Mouse (Mus musculus) ES-E14 (cell line): ENCODE results near the gene Gm20741. TPM values are rescaled to one million over a fixed set of nuclear protein-coding genes. Genes with fewer than 3 reads are reported as not detected.

Experiments
- DNase-seq: peaks from one replicate; pipeline ENCODE4 v3.0.0-alpha.2; 2013; ENCODE audit warnings: low read depth, low spot score
- H3K27ac ChIP-seq: 2 replicates; pipeline ENCODE4 v1.5.1; 2012; ENCODE audit warnings: low read depth, mild to moderate bottlenecking, low read length, moderate library complexity, mixed read lengths; ENCODE audit not compliant: poor library complexity, insufficient read depth, severe bottlenecking
- H3K36me3 ChIP-seq: 2 replicates; pipeline ENCODE4 v1.6.1; 2012; ENCODE audit warnings: mild to moderate bottlenecking, low read length, moderate library complexity, mixed read lengths; ENCODE audit not compliant: control insufficient read depth, poor library complexity, insufficient read depth, severe bottlenecking
- H3K4me1 ChIP-seq, 2 experiments: fragments of 150-350 bp in 1 of 2; sonication (generic) in 1 of 2; 2 replicates each; pipeline ENCODE4 v1.6.1; 2012; ENCODE audit warnings: low read length in 2 of 2, mild to moderate bottlenecking in 1 of 2, mixed read lengths in 1 of 2; ENCODE audit not compliant: control insufficient read depth in 2 of 2, insufficient read depth in 2 of 2, poor library complexity in 1 of 2
- H3K4me3 ChIP-seq, 2 experiments: fragments of 150-350 bp in 1 of 2; sonication (generic) in 1 of 2; 2 replicates each; pipeline ENCODE4 v1.5.1; 2012; ENCODE audit warnings: low read length in 2 of 2, low read depth in 1 of 2, mild to moderate bottlenecking in 1 of 2, mixed read lengths in 1 of 2; ENCODE audit not compliant: insufficient read depth in 1 of 2, poor library complexity in 1 of 2, severe bottlenecking in 1 of 2
- H3K9ac ChIP-seq: 2 replicates; pipeline ENCODE4 v1.6.1; 2012; ENCODE audit warnings: low read depth, mild to moderate bottlenecking, low read length, mixed read lengths; ENCODE audit not compliant: poor library complexity, insufficient read depth, severe bottlenecking
- H3K9me3 ChIP-seq: fragments of 150-350 bp; sonication (generic); 2 replicates; pipeline ENCODE4 v1.6.1; 2012; ENCODE audit warnings: low read depth, mild to moderate bottlenecking, low read length; ENCODE audit not compliant: control insufficient read depth, insufficient read depth
- CHD2 ChIP-seq: IDR thresholded peaks from 2 replicates; pipeline ENCODE4 v1.6.1; 2014; ENCODE audit warnings: mild to moderate bottlenecking, low read depth, low read length, inconsistent platforms
- HCFC1 ChIP-seq: IDR thresholded peaks from 2 replicates; pipeline ENCODE4 v1.6.1; 2012; ENCODE audit warnings: low read length, inconsistent platforms, borderline replicate concordance; ENCODE audit not compliant: insufficient read depth
- MAFK ChIP-seq: IDR thresholded peaks from 2 replicates; pipeline ENCODE4 v1.6.1; 2014; ENCODE audit warnings: mild to moderate bottlenecking, low read depth, low read length, inconsistent platforms; ENCODE audit not compliant: insufficient read depth
- ZC3H11A ChIP-seq: IDR thresholded peaks from 2 replicates; pipeline ENCODE4 v1.6.1; 2012; ENCODE audit warnings: low read depth, mild to moderate bottlenecking, inconsistent platforms, low read length, borderline replicate concordance
- ZNF384 ChIP-seq: IDR thresholded peaks from 2 replicates; pipeline ENCODE4 v1.6.1; 2012; ENCODE audit warnings: low read depth, low read length, inconsistent platforms
- in situ Hi-C, 2 experiments: fragments of 600-800 bp; cut with MboI; formaldehyde crosslinking; loops; one replicate each; pipeline ENCODE4 v1.15.1; 2025; ENCODE audit warnings: low sequenced_read_pairs in 2 of 2, inconsistent platforms in 1 of 2; ENCODE audit not compliant: unreplicated experiment in 2 of 2
- total RNA-seq: library from RNA; depleted of rRNA; stranded (reverse); fragments of 300-350 nt; gene quantifications from 2 replicates; pipeline ENCODE4 v1.2.3, GENCODE M21; 2012; rRNA removed

Gm20741 gene
- not detected in 2 replicates for total RNA-seq

DNA sequence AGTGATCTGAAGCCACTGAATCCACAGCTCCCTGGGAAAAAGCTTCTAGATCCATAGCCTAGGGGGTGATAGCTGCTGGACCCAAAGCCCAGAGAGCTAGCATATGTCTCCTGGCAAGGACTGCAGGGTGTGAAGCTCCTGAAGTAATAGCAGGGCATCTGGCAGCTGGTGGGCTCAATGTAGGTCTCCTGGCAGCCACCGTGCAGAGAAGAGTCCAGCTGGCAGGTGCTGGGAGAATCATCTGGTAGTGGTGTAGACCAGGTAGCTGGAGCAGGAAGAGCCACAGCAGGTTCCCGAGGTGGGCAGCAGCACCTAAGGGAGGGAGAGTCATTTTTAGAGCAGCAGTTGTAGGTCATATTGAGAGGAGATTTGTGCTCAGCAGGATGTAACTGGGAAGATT is at the start of gene Gm20741:
TSS of gene Gm20741 (minus strand) at position 394 of the 400 bp plus-strand sequence.
- in situ Hi-C loops: no loop called here
- Histone ChIP-seq H3K9ac (no peak within 1 kb of the TSS), H3K27ac (no peak within 1 kb of the TSS), H3K4me3 (no peak within 1 kb of the TSS), H3K36me3 (no peaks in the 10 kb centered on the region), H3K4me1 (no peaks in the 10 kb centered on the region), H3K9me3 (no peaks in the 10 kb centered on the region)
- TF ChIP-seq ZNF384: no peak
- TF ChIP-seq CHD2: no peak
- TF ChIP-seq HCFC1: no peak
- TF ChIP-seq MAFK: no peak
- no peak for TF ChIP-seq ZC3H11A
- DNase-seq: no peak

DNA sequence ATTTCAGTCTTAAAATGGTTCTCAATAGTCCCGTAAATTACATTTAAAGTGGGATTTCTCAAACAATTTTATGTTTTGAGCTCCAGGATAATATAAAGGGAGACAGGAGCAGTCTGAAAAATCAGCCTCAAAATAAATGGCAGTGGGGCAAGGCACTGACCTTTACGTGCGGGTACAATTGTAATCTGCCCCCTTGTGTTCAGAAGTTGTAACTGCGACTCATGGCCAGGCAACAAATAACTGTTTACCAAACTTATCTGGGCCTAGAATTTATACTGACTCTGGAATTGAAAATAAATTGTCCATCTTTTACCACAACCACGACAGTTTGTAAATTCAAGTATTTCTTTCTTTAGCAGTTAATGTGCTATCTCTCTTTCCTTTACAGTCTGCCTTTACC is 39.4 kb upstream of the Gm20741 start:
- Histone ChIP-seq H3K4me1 (no peaks in the 10 kb centered on the region), H3K36me3 (no peaks in the 10 kb centered on the region), H3K9me3 (no peaks in the 10 kb centered on the region), H3K27ac (no peak overlapping the region), H3K4me3 (no peak overlapping the region), H3K9ac (no peak overlapping the region)
- TF ChIP-seq MAFK: no peak
- TF ChIP-seq ZC3H11A: peak; percentile 66; the same call in 1 of the 2 replicates
- TF ChIP-seq ZNF384: no peak
- TF ChIP-seq HCFC1: no peak
- TF ChIP-seq CHD2: no peak
- DNase-seq: peak; percentile 29
- in situ Hi-C loops: no loop called here

DNA sequence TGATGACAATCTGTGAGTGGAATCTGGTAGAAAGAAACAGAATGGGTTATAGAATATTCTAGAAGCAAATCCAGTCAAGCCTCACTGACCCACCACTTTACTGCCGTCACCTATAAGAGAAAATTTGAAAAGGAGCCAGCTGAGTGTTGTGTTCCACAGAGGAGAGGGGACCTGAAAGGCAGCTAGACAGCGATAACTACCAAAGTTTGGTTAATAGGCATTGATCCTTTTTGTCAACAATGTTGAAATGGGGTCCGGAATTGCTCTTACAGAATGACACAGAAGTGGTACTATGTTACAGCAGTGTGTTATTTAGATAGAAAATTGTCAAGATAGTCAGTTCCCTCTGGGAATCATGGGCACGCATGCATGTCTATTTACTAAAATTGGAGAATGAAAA is 36.5 kb upstream of the Gm20741 start:
- no peaks in the 10 kb centered on the region for H3K9me3 ChIP-seq
- H3K4me3 ChIP-seq: no peak overlapping the region
- H3K27ac ChIP-seq: no peak overlapping the region
- H3K4me1 ChIP-seq: no peaks in the 10 kb centered on the region
- no peak overlapping the region for H3K9ac ChIP-seq
- in situ Hi-C loops: no loop called here
- no peaks in the 10 kb centered on the region for H3K36me3 ChIP-seq
- DNase-seq: no peak
- TF ChIP-seq ZC3H11A (no peak), ZNF384 (no peak)

DNA sequence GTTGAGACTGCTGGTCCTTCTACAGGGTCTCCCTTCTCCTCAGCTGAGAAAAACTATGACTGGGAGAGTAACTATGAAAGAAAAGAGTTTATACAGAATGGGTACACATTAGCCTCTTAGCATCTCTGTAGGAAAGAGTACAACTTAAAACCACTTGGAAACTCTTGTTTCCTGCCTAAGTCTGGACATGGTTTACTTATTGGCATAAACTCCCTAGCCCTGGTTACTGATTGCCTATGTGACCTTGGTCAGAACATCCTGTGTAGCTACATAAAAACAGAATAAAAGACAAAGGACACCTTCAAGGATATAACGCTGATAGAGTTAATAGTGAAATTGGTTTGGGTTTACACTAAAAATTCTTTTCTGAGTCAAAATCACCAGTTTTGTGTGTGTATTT is 35.3 kb upstream of the Gm20741 start:
- TF ChIP-seq ZC3H11A: no peak
- no peak for TF ChIP-seq CHD2
- no peak for TF ChIP-seq HCFC1
- TF ChIP-seq MAFK: no peak
- Histone ChIP-seq H3K36me3 (no peaks in the 10 kb centered on the region), H3K4me1 (no peaks in the 10 kb centered on the region), H3K9me3 (no peaks in the 10 kb centered on the region), H3K27ac (no peak overlapping the region), H3K9ac (no peak overlapping the region), H3K4me3 (no peak overlapping the region)
- no peak for DNase-seq
- in situ Hi-C loops: no loop called here

DNA sequence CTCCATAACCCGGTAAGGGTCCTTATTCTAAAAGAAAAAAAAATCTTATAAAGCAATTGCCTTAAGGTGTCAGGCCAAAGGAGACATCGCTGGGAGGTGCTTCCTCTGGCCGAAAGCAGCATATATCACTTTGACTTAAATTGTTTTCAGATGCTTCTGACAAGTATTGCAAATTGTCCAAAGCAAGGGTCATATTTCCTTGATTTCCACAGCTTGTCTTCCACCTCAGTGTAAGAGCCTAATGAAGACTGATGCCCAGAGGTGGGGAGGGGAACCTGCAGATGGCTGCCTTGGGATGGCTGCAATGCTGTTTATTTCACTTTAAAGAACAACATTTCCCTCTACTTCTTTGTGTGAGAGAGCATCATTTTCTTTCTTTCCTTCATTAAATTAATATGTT is 15.0 kb upstream of the Gm20741 start:
- no peaks in the 10 kb centered on the region for H3K9me3 ChIP-seq
- H3K36me3 ChIP-seq: no peaks in the 10 kb centered on the region
- no peak overlapping the region for H3K27ac ChIP-seq
- no peak overlapping the region for H3K4me3 ChIP-seq
- no peak for DNase-seq
- in situ Hi-C loops: no loop called here
- no peaks in the 10 kb centered on the region for H3K4me1 ChIP-seq
- TF ChIP-seq HCFC1 (no peak), ZC3H11A (no peak), CHD2 (no peak), MAFK (no peak), ZNF384 (no peak)
- no peak overlapping the region for H3K9ac ChIP-seq
